Mouse (Mus musculus): ENCODE measurements around the gene Zic1. TPM values are rescaled to one million over a fixed set of nuclear protein-coding genes. Genes with fewer than 3 reads are reported as not detected.

The Zic1 gene
- total RNA-seq, 2 experiments from 2014 or later = 12.4 to 13.8 TPM

DNA sequence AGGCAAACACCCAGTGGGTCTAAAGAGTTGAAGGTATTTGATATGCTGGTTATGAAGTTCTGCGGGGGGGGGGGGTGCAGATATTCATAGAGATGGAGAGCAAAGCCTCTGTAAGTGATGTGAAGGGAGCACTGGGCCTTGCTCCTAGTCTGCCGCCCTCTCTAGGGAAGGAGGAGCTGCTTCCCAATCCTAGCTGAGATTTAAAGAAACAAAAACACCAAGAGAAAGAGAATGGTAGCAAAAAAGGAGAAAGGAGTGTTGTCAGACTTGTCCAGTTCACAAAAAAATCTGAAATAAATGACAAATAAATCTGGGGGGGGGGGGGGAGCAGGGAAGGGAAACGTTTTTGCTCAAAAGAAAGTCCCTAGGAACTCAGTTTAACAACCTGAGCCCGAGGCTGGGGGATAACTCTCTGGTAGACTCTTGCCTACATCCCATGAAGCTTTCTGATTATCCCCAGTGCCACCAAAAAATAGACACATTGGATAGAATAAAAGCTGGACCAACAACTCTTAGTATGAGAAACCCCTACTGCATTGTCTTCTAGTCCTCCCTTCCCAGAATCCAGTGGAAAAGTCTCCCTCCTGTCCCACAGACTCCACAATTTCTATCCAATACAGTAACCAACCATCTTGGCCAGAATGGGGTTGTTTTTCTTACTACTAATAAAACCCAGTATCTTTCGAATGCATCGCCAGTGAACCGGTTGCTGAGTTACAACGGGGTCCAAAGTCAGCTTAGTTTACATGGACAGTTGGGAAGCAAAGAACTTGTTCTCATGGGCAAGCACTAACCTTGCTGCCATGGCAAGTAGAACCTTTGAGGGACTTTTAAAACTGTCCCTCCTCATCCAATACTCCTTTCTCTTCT is 20.2 kb upstream of the Zic1 start:
- DNase-seq (ENCODE audit: low spot score in 2 of 2) = no peak
- intact Hi-C loops (cut with DNase I) = no loop called here

DNA sequence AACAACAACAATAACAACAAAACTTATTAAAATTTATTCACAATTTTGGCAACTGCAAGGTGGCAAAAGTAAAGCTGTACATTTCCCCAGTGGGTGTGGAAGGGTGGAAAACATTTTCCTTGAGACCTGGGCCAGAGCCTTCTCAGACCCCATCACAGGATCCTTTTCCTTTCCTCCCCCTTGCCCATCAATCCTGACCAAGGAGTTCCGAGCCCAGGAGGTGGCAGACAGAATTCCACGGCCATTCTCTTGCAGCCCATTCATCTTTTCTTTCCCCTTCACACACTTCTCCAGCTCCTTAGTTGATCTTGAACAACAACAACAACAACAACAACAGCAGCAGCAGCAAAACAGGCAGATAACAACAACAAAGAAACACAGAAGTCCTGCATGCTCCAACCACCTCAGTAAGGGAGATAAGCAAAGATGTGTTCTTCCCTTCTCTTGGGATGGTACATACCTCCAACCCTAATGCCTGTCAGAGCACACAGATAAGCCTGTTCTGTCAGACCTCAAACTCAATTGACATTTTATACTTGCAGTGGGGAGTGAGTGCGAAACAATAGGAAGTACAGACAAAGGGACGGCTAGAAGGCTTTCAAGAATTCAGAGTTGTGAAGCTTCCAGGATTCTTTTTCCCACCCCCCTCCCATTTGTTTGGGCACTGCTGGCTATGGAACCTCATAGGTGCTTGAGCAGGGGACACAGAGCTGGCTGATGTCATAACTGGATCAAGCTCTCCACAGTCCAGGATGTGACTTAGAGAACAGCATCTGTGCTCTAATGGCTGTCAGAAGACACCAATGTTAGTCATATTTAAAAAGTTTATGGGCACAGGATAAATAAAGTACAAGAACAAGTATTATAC is 19.3 kb upstream of the Zic1 start:
- intact Hi-C loops (cut with DNase I) = no loop called here

DNA sequence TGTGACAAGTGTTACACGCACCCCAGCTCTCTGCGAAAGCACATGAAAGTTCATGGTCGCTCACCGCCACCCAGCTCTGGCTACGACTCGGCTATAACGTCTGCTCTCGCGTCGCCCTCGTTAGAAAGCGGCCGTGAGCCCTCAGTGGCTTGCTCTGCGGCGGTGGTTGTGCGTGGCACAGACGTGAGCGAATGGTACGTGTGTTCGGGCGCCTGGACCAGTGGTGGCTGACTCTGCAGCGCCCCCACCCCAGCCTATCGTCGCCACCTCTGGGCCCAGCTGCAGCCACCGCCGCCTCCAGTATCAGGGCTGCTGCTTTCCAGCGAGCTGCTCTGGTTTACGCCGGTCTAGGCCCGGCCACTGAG is 18.5 kb upstream of the Zic1 start:
- no peak for DNase-seq (ENCODE audit: low spot score in 2 of 2)

More for the DNA sequence above, 19.3 kb upstream of the Zic1 start:
- no peak for DNase-seq (ENCODE audit: low spot score in 2 of 2)

DNA sequence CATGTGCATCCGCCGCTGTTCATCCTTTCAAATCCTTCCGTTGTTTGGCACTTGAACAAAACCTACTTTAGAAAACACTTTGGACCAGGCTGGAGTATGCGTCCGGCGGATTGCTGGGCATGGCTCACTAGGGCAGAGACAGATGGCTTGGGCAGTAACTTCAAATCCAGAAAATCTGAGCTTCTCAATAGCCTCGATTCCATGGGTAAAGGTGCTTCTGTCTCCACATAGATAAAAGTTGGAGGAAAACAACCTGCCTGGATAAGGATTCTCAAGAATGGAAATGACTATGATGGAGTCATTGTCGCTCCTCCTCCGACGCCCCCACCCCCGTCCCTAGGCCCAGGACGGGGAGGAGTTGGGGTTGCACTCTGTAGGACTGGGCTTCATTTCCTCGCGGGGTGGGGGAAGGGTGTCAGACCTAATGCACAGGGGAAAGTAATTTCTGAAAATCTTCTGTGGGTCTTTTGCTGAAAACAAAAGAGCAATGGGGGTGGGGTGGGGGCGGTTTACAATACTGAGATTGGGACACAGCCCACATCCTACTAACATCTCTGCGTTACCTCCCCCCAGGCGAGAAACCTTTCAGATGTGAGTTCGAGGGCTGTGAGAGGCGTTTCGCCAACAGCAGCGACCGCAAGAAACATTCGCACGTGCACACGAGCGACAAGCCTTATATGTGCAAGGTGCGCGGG is 18.0 kb upstream of the Zic1 start:
- intact Hi-C loops (cut with DNase I) = no loop called here
- no peak for DNase-seq (ENCODE audit: low spot score in 2 of 2)

More for the DNA sequence above, 18.5 kb upstream of the Zic1 start:
- intact Hi-C loops (cut with DNase I) = no loop called here

DNA sequence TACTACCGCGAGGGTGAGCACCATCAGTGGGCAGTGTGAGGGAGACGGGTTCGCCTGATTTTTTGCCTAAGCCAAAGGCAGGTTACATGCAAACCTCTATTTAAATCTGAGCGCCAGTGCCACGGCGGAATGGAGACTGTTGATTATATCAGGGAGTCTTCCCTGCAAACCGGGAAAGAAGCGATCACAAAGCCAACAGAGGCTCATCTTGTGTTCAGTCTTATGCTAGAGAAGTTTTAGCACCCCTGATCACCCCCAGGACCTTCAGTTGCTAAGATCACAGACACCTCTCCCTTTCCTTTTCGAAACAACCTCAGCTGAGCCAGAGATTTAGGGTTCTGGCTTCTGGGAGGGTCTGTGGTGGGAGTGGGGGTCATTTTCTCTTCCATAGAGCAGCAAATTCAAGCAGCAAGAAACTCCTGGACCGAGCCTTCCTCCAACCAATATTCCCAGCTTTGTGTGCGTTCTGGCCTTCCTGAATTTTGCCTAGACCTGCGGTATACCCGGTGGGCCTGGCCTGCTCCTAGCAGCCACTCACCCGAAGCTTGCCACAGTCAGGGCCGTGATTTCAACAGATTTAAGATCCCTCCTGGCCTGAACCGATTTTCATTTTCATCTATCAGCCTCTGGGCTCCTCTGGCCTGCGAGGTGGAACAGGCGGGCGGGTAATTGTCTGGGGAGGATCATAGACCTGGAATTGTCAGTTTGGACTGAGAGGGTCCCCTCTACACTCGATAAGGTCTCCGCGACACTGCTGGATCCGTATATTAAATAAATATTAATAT is 17.1 kb upstream of the Zic1 start:
- intact Hi-C loops (cut with DNase I) = no loop called here
- DNase-seq (ENCODE audit: low spot score in 2 of 2) = no peak

DNA sequence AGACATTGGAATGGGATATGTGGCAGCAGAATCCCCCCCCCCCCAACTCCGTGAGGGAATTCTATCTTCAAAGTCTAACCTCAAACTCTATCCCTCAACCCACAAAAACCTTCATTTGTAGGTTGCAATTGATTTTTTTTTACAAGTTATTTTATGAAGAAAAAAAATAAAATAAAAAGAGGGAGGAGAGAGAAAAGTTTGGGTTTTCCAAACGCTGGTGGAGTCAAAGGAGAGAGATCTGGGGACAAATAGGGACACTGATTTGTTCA is 16.4 kb upstream of the Zic1 start:
- intact Hi-C loops (cut with DNase I) = no loop called here
- DNase-seq (ENCODE audit: low spot score in 2 of 2) = no peak

DNA sequence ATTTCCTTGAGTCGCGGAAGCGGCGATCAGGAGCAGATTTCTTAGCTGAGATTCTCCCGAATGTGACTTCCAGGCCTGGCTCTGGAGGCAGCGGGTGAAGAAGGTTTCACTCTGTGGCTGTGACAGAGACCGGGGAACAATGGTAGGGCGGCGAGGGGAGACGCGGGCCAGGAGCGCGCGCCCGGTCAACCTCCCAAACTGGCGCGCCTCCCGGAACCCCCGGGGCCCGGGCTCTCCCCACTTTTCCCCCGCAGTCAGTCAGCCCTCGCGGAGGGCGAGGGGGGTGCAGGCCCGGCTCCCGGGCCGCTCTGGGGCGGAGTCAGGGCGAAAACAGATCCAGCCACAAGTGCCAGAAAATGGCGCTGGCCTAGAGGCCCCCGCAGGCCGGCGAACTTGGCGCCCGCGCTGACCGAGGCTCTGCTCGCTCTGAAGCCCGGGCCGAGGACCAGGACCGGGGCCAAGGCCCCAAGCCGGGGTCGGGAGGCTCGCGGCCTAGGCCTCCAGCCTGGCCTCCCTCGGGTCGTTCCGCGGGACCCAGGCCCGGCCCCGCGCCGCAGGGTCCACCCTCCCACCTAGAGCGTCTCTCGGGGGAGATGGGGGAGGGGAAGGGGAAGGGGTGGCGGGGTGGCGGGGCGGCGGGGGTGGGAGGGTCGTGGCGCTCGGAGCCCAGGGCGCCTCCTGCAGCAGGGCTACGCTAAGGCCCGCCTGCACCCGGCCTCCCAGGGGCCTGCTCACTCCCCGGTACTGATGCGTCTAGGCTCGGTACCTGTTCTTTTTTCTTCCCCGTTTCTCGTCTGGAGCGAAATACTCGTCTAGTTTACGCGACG is 15.9 kb upstream of the Zic1 start:
- DNase-seq (ENCODE audit: low spot score in 2 of 2) = no peak
- intact Hi-C loops (cut with DNase I) = no loop called here

DNA sequence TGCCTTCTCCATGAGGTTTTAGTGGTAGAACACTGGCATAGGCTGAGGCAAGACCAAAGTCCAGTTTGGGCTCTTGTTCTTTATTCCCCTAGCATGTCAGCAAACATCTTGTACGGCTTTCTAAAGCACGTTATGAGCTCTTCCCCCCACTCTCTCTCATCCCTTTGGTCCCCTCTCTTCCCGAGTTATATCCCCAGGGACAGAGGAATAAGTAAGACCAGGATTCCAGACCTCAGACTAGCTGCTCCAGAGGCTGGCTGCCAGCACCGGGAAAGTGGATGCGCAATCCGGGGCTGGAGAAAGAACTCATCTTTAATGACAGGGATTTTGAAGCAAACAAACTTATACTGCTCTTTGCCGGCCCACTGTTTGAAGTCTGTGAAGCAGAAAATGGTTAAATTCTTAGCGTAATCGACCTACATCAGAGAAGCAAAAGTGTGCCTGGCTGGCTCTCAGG is 14.9 kb upstream of the Zic1 start:
- intact Hi-C loops (cut with DNase I) = no loop called here
- DNase-seq (ENCODE audit: low spot score in 2 of 2) = no peak

DNA sequence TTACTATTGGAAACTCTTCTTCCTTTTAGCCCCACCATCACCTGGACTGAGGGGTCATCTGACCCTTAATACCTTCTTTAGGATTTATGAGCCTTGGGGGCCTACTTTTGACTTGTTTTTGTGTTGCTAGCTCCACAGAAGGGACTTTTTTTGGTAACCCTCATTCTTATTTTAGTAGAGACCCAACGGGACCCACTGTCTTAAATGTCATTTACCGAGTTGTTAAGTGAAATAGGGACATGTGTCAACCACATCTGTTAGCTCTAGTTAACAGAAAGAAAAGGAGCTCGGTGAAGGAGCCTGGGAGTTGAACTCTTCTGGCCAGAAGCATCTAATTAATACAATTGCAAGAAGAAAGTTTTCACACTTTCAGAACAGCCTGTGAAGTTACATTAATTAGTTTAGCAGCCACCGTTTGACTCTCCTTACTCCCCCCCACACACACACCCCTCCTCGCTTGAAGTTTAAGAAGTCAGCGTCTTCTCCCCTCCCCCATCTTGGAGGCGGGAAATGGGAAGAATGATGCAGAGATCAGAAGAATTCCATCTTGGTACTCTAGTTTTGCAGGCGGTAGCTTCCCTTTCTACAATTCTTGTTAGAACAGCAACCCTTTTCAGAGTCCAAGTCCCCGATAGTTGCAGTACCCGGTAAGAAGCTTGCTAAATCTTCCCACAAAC is 14.3 kb upstream of the Zic1 start:
- intact Hi-C loops (cut with DNase I) = no loop called here
- no peak for DNase-seq (ENCODE audit: low spot score in 2 of 2)

DNA sequence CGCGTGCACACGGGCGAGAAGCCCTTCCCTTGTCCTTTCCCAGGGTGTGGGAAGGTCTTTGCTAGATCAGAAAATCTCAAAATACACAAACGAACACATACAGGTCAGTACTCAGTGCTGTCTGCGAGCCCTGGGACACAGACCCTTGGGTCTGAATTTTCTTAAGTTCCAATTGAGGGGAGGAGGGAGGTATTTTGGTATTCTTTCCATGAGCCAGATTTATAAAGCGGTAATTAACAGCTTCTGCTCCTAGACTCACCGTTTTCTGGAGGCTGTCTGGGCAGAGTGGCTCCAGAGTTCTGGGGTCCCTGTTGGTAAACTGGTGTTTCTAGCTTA is 13.7 kb upstream of the Zic1 start:
- intact Hi-C loops (cut with DNase I) = no loop called here

DNA sequence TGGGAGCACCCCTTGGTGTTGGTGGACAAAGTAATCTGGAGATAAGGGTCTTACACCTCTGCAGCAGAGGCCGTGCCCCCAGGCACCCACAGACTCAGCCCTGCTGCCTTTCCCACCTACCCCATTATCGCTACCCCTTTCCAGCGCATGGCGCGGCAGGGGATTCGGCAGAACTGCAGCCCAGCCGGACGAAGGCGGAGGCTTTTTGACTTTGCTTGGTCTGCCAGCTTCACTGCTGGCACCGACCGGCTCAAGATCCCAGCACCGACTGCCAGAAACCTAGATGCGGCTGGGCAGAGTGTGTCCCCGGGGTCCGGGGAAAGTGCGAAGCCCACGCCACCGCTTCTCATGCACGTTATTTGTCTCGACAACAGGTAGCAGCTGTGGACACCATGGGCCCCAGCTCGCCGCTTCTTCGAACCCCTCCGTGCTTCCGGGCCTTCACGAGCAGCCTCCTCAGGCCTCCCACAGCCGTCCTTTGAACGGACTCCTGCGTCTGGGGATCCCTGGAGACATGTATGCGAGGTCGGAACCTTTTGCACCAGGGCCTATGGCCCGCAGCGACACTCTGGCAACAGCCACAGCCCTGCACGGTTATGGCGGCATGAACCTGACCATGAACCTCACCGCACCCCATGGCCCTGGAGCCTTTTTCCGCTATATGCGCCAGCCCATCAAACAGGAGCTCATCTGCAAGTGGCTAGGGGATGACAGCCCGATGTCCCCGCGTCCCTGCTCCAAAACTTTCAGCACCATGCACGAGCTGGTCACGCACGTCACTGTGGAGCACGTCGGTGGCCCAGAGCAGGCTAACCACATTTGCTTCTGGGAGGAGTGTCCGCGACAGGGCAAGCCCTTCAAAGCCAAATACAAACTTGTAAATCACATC is 13.0 kb upstream of the Zic1 start:
- intact Hi-C loops (cut with DNase I) = no loop called here
- no peak for DNase-seq (ENCODE audit: low spot score in 2 of 2)

More for the DNA sequence above, 13.7 kb upstream of the Zic1 start:
- DNase-seq (ENCODE audit: low spot score in 2 of 2) = no peak

DNA sequence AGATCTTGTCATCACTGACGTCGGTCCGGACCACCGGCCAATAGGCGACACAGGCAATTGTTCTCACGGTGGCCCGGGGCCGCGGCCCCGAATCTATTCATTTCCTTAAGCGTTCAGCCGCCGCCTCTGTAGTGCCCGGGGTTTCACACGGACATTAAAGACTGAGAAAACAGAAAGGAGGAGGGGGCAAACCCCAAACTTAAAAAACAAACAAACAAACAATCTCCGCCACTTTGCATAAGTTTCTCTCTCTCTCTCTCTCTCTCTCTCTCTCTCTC is 12.2 kb upstream of the Zic1 start:
- intact Hi-C loops (cut with DNase I) = no loop called here
- DNase-seq (ENCODE audit: low spot score in 2 of 2) = no peak

DNA sequence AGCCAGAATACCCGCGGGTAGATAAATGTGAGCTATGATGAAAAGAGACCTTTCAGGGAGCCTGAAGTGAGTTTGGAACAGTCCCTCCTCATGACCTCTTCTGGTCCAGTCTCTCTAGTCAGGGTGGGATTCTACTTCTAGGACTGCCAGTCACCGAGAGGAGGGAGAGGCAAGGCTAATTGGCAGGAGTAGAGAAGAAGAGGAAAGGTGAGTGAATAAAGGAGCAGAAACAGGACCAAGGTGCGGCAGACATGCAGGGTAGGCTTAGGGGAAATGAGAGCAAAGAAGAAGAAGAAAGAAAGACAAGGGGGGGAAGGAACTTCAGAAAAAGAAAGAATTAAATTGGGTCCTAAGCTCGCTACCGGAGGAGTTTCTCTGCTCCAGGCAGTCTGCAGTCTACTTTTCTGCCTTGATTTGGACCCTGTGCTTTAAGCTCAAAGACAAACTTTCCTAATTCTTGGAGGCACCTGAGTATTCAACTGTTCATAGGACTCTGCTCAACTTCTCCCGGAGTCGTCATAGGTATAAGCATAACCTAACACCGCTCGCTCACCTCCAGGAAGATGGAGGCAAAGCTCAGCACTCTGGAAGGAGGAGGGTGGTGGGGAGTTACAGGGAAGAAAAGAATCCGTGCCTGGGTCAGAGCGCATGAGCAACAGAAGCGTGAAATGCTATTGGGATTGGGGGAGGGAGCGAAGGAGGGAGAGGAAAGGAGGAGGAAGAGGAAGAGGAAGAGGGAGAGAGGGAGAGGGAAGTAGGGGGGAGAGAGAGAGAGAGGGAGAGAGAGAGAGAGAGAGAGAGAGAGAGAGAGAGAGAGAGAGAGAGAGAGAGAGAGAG is 11.6 kb upstream of the Zic1 start:
- intact Hi-C loops (cut with DNase I) = no loop called here
- DNase-seq (ENCODE audit: low spot score in 2 of 2) = no peak

DNA sequence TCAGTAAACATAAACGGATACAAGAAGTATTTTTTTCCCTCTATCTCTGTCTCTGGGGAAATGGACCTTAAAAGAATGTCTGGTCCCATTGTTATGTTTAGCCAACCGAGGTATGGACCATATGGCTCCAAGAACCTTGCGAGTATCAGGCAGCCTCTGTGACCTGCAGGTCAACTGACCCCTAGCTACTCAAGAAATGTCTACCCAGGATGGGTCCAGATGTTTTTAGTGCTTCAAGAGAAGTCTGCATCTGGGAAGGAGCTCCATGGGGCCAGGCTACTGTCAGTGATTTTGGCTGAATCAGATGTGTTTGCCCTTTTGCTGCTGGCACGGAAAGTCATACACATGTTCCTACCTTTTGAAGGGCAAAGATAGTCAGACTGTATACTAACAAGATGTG is 9.1 kb upstream of the Zic1 start:
- no peak for DNase-seq (ENCODE audit: low spot score in 2 of 2)
- intact Hi-C loops (cut with DNase I) = no loop called here

DNA sequence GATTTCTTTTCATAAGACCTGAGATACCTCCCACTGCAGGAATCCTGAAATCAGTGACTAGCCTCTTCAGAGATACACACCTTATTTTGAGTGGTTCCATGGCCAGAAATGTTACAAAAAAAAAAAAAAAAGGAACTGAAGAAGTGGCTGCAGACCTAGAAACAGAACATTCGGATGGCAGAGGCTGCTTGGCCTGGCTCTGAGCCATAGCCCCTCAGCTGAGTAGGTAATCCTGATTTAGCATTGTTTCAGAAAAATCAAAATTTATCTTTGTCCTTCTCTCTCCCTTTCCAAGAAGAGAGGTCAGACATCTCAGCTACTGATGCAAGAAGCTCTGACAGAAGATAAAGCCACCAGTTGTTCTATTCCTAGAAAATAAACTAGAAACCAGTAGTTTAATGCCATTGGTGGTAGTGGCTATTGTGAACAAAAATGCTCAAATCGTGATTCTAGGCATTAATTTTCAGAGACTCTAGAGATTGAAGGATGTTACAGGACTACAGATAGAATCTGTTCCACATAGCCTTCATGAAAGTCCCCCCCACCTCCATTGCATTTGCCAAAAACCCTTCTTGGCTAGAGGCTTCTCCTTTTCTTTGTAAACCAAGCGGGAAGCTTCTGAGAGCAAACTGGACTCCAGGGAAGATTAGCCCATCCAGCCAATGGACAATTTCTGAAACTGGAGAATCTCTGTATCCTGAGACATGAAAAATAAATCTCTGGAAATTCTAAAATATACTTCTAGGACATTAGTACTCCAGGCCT is 8.4 kb upstream of the Zic1 start:
- intact Hi-C loops (cut with DNase I) = no loop called here
- no peak for DNase-seq (ENCODE audit: low spot score in 2 of 2)

DNA sequence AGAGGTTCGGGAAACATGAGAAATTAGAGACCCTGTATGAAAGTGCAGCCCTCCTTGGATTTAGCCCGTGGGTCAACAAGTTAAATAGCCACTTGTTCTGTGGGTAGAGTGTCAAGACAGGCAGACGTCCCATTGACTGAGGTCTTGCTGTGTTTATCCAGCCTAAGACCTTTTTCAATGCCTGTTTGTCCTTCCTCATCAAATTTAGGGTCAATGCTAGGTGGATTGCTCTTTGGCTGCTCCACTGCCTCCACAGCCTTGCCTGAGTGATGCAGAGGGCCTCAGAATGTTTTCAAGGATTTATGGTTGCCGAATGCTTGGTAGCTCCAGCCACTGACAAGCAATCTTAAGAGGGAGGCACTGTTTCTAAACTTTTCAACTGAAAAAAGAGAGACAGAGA is 6.0 kb upstream of the Zic1 start:
- no peak for DNase-seq (ENCODE audit: low spot score in 2 of 2)
- intact Hi-C loops (cut with DNase I) = no loop called here

Measured in left cerebral cortex, postnatal 14 days (tissue).